Mouse (Mus musculus): ENCODE results near the gene Adat1.

Adat1 gene

GRCm38 (mm10) chr8:111992013-111992702, at the start of gene Adat1:
TSS of gene Adat1 (minus strand) at chr8:111992302.
- DNase-seq (ENCODE audit: low spot score in 2 of 2) = peak; percentile 70 to 81

GRCm38 (mm10) chr8:112037521-112037920, 45.4 kb upstream of the Adat1 start:
- no peak for DNase-seq (ENCODE audit: low spot score in 2 of 2)

DNA sequence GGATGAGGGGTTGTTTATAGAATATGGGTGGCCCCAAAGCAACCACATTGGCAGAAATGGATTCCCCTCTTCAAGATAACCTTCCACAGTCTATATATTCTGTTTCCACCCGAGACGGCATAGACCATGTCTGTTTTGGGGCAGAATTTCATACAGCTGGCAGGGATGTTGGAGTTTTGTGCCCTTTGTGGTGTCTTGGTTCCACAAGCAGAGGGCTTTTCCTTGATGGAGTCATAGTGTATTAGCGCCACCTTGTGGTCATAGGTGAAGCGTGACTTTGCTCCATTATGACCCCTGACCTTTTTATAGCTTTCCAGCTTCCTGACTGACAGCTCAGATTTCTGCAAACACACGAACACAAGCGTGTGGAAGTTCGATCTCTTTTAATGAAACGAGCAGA, 42.5 kb upstream of the Adat1 start:
- no peak for DNase-seq (ENCODE audit: low spot score in 2 of 2)

DNA sequence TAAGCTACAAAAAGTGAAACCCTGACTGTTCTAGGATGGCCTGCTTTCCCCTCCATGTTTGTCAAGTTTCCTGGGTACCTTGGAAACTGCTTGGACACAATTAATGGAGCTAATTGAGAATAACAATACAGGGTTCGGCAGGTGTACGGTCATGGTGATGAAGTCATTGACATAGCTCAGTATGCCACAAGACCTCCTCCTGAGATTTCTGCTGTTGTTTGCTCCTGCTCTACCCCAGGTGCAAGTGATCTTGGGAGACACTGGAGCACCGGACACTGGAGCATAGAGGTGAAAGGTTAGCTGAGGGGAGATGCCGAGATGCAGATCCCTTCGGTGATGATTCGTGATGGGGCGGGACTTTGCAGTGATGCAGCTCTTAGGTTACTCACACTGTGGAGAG, 41.0 kb upstream of the Adat1 start:
- no peak for DNase-seq (ENCODE audit: low spot score in 2 of 2)

DNA sequence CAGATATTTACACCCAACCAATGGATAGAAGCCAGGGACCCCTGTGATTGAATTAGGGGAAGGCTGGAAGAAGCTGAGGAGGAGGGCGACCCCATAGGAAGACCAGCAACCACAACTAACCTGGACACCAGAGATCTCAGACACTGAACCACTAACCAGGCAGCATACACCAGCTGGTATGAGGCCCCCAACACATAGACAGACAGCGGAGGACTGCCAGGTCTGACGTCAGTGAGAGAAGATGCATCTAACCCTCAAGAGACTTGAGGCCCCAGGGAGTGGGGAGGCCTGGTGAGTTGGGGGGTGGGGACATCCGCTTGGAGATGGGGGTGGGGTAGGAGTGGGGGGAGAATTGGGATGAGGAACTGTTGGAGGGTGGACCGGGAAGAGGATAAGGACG, 38.6 kb upstream of the Adat1 start:
- no peak for DNase-seq (ENCODE audit: low spot score in 2 of 2)

DNA sequence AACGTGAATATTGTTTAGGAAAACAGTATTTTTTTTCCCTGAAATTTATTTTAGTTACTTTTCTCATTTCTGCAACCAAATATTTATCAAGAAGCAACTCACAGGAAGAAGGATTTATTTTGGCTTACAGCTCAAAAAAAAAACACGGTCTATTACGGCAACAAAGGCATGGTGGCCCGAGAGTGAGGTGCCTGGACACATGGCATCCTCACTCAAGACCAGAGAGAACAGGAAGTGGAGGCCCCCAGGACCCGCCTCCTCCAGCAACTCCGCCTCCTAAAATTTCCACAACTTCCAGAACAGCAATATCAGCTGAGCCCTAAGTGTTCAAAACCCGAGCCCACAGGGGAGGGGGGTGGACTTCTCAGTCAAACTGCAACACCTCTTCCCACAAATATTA, 37.4 kb upstream of the Adat1 start:
- no peak for DNase-seq (ENCODE audit: low spot score in 2 of 2)

DNA sequence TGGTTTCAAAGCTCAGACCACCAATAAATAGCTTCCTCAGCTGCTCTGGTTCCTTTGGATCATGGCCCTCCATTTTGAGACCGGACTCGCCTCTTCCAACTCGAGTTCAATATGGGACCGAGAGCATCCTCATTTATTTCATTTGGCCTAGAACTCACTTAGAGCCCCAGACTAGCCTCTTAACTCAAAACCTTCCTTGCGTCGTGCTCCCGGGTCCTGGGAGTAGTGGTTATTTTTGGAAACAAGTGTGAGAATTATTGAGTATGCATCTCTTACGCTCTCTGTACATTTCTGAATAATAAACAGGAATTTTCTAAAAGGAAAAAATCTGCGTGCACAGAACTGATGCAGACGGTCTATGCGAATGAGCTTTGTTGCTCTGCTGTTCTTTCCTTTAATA, 22.8 kb upstream of the Adat1 start, which contains the start of gene Gm6793:
Gm6793 (minus strand) TSS at position 101 of the 400 bp plus-strand sequence.
- no peak for DNase-seq (ENCODE audit: low spot score in 2 of 2)

GRCm38 (mm10) chr8:112011816-112012242, 19.7 kb upstream of the Adat1 start:
- DNase-seq (ENCODE audit: low spot score in 2 of 2) = no peak

DNA sequence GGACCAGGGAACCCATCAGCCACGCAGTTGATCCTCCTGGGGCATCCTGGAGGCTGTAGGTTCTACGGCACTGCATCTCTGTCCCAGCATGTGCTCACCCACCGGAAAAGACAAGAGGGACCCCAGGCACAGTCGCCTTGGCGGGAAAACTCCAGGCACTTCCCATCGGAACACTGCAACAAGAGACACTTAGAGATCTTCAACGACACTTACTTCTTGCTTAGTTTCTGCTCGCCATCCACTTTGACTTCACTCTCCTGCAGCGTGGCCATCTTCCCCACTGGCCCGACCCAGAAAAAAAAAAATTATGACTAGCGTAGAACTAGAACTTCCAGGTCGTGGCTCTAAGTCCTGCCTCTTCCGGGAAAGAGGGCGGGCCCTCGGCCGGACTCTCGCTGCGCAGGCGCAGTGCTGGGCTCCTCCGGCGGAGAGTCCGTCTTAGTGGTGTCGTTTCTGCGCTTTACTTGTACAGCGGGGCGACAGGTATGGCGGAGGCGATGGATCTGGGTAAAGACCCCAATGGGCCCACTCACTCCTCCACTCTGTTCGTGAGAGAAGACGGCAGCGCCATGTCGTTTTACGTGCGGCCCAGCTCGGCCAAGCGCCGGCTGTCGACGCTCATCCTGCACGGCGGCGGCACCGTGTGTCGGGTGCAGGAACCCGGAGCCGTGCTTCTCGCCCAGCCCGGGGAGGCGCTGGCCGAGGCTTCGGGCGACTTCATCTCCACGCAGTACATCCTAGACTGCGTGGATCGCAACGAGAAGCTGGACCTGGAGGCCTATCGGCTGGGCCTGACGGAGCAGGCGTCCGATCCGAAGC, 19.1 kb upstream of the Adat1 start, which contains the start of the genes Kars and Terf2ip:
Kars (minus strand) TSS at position 327 of the 819 bp plus-strand sequence.
Terf2ip (plus strand) TSS at position 402 of the 819 bp plus-strand sequence.
- DNase-seq (ENCODE audit: low spot score in 2 of 2) = peak; percentile 87

- no peak for DNase-seq (ENCODE audit: low spot score in 2 of 2)
Measured at GRCm38 (mm10) chr8:112009558-112009957, 17.5 kb upstream of the Adat1 start.

DNA sequence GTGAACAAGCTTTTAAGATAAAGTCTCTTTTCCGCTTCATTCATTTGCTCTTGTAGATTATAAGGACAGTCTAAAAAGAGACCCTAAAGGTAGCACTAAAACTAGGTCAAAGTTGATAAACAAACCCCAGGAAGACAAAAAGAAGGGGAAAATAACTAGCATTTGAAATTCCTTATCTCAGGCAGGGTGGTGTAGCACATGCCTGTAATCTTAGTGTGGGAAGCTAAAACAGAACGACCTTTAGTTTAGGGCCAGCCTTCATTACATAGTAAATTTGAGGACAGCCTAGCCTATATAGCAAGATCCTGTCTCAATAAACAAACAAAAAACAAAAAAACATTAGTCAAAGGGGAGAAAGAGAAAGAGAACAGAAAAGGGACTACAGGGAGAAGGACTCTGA, 15.6 kb upstream of the Adat1 start:
- DNase-seq (ENCODE audit: low spot score in 2 of 2) = no peak

- DNase-seq (ENCODE audit: low spot score in 2 of 2) = no peak
Measured at GRCm38 (mm10) chr8:112005601-112006000, 13.5 kb upstream of the Adat1 start.

GRCm38 (mm10) chr8:112004754-112005153, 12.7 kb upstream of the Adat1 start:
- DNase-seq (ENCODE audit: low spot score in 2 of 2) = no peak

GRCm38 (mm10) chr8:111992703-111993039, 569 bp upstream of the Adat1 start:
- DNase-seq (ENCODE audit: low spot score in 2 of 2) = no peak

DNA sequence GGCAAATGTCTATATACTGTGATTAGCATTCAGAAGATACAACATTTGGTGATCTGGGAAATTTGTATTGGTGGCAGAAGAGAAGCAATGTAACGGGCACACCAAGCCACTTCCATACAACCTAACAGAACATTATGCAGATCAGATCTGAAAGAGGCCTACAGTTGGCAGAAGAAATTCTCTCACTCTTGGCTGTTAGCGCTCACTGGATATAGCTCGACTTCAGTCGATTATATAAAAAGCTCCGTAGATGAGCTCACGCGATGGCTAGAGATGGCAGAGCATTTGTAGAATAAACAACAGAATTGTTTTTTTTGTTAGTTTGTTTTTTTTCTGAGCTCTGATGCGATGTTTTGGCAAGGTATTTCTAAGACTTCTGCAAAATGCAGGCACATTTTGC, 824 bp downstream of the Adat1 start:
- DNase-seq (ENCODE audit: low spot score in 2 of 2) = no peak

DNA sequence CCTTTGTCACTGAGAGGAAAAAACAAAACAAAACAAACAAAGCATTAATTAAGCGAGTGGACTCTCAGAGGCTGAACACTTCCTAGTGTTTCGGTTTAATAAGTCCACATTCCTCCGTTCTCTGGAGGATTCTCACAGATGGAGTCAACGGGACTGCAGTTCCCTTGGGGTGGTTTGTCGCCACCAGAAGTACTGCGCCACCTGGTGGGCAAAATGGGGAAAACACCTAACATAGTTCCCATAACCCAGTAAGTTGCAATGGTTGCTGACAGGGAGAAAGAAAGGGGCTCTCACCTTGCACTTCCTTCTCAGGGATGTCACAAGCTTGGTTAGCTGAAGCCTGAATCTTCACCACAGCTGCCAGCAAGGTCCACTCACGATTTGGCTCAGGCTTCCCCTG, 2.2 kb downstream of the Adat1 start:
- peak in 1 of 2 experiments; percentile 65 for DNase-seq (ENCODE audit: low spot score in 2 of 2)

- no peak for DNase-seq (ENCODE audit: low spot score in 2 of 2)
Measured at GRCm38 (mm10) chr8:111984511-111984910, 7.6 kb downstream of the Adat1 start.

DNA sequence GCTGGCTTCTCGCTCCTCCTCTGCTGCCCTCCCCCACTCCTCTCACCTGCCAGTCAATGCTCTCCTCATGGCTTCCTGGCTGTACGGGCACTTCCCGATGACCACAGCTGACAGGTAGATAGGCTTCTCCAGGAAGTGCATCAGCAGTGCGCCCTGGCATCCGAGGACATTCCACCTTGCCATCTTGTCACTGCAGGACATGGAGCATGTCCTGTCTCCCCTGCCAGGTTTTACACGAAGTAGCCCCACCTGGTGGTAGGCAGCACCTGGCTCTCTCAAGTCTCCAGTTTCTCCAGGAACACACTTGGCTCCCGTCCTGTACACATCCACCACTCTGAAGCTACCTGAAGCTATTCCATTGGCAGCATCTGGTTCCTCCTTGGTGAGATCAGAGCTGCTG, 10.0 kb downstream of the Adat1 start:
- DNase-seq (ENCODE audit: low spot score in 2 of 2) = no peak

DNA sequence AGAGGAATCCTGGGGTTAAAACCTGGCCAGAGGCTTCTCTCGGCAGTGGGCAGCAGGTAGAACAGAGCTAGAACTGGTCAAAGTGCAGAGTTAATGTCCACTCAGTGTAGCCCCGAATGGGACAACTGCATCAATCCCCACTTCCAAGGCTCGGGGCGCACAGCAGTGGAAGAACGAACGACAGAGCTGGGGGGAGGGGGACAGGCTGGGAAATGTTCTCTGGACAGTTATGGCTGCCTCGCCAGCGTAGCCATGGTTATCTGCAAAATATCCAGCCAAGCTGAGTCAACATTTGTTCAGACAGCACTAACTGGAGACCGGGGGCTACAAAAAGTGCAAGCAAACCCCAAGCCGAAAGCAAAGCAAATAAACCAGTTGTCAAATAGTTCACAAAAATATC, 14.0 kb downstream of the Adat1 start:
- no peak for DNase-seq (ENCODE audit: low spot score in 2 of 2)

DNA sequence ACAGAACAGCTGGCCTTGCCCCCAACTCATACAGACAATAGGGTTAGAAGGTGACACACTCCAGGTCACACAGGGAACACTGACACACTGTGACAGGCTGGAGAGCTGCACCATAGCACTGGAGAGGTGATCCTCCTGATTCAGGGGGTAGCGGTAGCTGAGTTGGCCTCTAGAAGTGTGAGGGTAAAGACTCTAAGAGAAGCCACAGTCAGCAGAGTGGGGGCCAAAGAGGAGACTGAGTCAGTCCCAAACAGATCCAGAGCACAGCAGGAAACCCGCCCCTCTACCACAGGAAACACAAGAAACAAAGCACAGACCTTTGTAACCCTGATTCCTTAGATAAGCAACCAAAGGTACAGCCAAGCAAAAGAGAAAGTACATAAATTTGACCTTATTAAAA, 15.8 kb downstream of the Adat1 start:
- DNase-seq (ENCODE audit: low spot score in 2 of 2) = no peak

DNA sequence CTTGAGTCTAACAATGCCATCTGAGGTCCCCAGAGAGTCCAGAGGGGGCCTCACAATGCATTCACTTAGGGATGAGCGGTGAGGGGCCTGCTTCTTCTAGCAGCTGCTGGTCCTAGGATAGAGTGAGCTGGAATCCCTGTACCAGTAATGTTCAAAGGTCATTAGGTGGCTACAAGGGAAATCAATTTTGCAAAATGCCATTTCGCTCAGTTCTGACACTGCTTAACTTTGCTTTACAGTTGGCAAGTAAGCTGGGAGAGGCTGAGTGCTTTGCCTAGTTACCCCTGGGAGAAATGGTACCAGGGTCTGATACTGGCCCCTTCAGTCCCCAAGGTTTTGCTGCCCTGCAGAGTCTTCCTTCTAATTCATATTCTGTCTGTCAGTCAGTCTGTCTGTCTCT, 16.4 kb downstream of the Adat1 start:
- DNase-seq (ENCODE audit: low spot score in 2 of 2) = no peak

DNA sequence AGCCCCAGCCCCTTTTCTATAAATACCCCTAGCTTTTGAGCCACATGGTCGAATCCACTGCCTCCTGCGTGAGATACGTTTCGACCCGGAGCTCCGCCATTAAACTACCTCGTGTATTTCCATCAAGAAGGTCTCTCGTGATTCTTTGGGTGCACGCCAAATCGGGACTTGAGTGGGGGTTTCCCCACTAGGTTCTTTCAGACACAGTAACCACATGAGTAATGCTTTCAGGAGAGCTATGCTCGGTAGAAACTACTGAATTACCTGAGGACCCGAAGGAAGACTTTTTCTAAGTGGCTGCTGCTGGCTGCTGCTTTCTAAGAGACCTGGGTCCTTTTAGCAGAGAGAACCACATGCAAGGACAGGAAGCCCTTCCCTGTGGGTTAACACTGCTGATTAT, 18.0 kb downstream of the Adat1 start:
- no peak for DNase-seq (ENCODE audit: low spot score in 2 of 2)

DNA sequence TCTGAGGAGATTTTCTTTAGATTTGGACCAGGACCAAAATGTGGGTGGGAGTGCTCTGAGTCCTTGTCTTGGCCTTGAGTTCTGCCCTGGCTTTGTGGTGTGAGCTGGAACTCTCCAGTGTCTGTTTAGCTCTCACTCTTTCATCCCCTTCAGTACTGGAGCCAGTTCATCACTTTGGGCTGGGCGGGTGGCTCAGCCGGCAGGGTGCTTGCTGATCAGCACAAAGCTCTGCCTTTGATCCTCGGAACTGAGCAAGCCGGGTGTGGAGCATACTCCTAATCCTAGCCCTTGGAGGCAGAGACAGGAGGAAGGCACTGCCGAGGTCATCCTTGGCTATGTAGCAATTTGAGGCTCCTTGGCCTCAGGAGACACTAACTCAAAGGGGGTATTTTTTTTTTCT, 23.1 kb downstream of the Adat1 start:
- DNase-seq (ENCODE audit: low spot score in 2 of 2) = no peak

All from frontal cortex, postnatal 14 days (tissue).